Mouse (Mus musculus): ENCODE measurements at regions not wholly inside any gene's neighbourhood (a gene's known extent, or its start where the extent isn't known, plus 50 kb on each side); places are given as distances from the start of the nearest gene placed in this dataset.

GRCm38 (mm10) chr13:114672411-114672810 lies 145.6 kb upstream of the Mocs2 start:
- TF ChIP-seq CTCF (IDR thresholded peaks at IDR 0.05; ENCODE audit: low read depth, low read length) (no peak), POLR2A (IDR thresholded peaks at IDR 0.05; ENCODE audit: extremely low read depth, insufficient read depth, low read length) (no peak)

Measured in liver, adult 2 months (tissue).